In the genomic region with DNA sequence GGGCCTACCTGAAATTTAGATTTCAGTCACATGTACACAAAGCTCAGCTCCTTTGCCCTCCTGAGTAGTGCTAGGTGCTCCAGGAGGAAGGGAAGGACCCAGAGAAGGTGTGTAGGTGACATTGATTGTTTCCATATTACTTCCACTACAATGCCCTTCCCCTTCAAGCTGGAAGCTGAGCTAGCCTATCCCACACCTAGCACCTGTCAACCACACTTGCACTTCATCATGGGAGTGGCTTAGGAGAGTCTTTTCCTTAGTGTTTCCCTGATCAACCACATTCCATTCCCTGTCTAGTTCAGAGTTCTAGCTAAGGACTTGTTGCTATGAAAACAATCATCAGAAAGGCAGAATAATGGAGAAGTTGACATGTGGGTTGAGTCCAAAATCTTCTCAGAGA, we compare ENCODE assay signal across 25 mouse cellular contexts. TPM values are rescaled to one million over a fixed set of nuclear protein-coding genes. Genes with fewer than 3 reads are reported as not detected.
DNase-seq lines count a peak whose midpoint lies in the region; ATAC-seq and TF ChIP-seq lines count a peak whose summit lies in the region.
"Had no signal": no experiment of that assay in that cellular context is flagged by ENCODE, and none has a peak within 500 bp of the region (broad histone marks: within the 10 kb centered on the region; RNA-seq: fewer than 3 reads in every experiment).

No protein-coding gene starts in this region.

- no peak for TF ChIP-seq CTCF in gastrocnemius, adult 2 months (IDR thresholded peaks at IDR 0.05)
- TF ChIP-seq CTCF in intestine, postnatal 0 days (IDR thresholded peaks at IDR 0.05; ENCODE audit: low read depth): no peak

- H3K27me3 ChIP-seq in intestine, embryonic 15.5 days (replicated peaks): no peaks in the 10 kb centered on the region
- no peaks in the 10 kb centered on the region for H3K27me3 ChIP-seq in intestine, postnatal 0 days (replicated peaks; ENCODE audit: control insufficient read depth, insufficient read depth, low read length)
- no peaks in the 10 kb centered on the region for H3K27me3 ChIP-seq in lung, embryonic 15.5 days
- H3K27me3 ChIP-seq: forebrain, embryonic 13.5 days had no signal

- no peaks in the 10 kb centered on the region for H3K36me3 ChIP-seq in intestine, embryonic 15.5 days
- no peaks in the 10 kb centered on the region for H3K36me3 ChIP-seq in intestine, postnatal 0 days (ENCODE audit: control insufficient read depth, insufficient read depth)
- H3K36me3 ChIP-seq in lung, embryonic 15.5 days: no peaks in the 10 kb centered on the region
- H3K36me3 ChIP-seq: embryonic facial prominence, embryonic 10.5 days; G1E had no signal

- intact Hi-C loops in gastrocnemius, adult 2 months (cut with DNase I): no loop called here

- H3K4me1 ChIP-seq in intestine, embryonic 15.5 days (replicated peaks): no peaks in the 10 kb centered on the region
- H3K4me1 ChIP-seq in intestine, postnatal 0 days (replicated peaks; ENCODE audit: control insufficient read depth, insufficient read depth, low read length): no peaks in the 10 kb centered on the region
- peaks cover 17% of the 10 kb centered on the region; the same call in 1 of the 2 replicates for H3K4me1 ChIP-seq in lung, embryonic 15.5 days
- H3K4me1 ChIP-seq: forebrain, embryonic 13.5 days had no signal

- no peak overlapping the region for H3K4me2 ChIP-seq in intestine, embryonic 15.5 days (replicated peaks)
- no peak overlapping the region for H3K4me2 ChIP-seq in intestine, postnatal 0 days (replicated peaks; ENCODE audit: low read depth)
- no peak overlapping the region for H3K4me2 ChIP-seq in lung, embryonic 15.5 days
- H3K4me2 ChIP-seq: forebrain, embryonic 13.5 days; hindbrain, embryonic 14.5 days had no signal

- no peak overlapping the region for H3K9ac ChIP-seq in intestine, embryonic 15.5 days
- H3K9ac ChIP-seq in intestine, postnatal 0 days (ENCODE audit: low read depth, low read length): no peak overlapping the region
- H3K9ac ChIP-seq in lung, embryonic 15.5 days: no peak overlapping the region
- H3K9ac ChIP-seq: forebrain, embryonic 13.5 days; forebrain, postnatal 0 days; hindbrain, embryonic 14.5 days had no signal

- ATAC-seq in intestine, embryonic 15.5 days: peak; percentile 50; the same call in 1 of the 2 replicates
- ATAC-seq in intestine, postnatal 0 days: no peak
- ATAC-seq in lung, embryonic 15.5 days (ENCODE audit: borderline replicate concordance, extremely low read depth, low FRiP score, low TSS enrichment): peak; percentile 66; the same call in 1 of the 2 replicates
- ATAC-seq: CD4-positive, CD25-positive, alpha-beta regulatory T cell, adult 4 months; forebrain, embryonic 13.5 days; forebrain, postnatal 0 days had no signal

- DNase-seq in gastrocnemius, adult 2 months: no peak
- DNase-seq in gastrocnemius, postnatal 25 days: no peak
- DNase-seq in lung, postnatal 10 days: no peak
- peak; percentile 58 for DNase-seq in lung, postnatal 36 days
- DNase-seq in right cerebral cortex, adult 2 months (ENCODE audit: low spot score in 2 of 2): no peak
- DNase-seq: adrenal gland, adult 8-10 months; adrenal gland, postnatal 36 days; B cell, adult 2 months; cerebellum, adult 2 months; cerebellum, postnatal 10 days; forebrain, postnatal 0 days; gastrocnemius, postnatal 36 days; heart, adult 18-20 months; heart, postnatal 10 days had no signal

- no peak overlapping the region for H3K4me3 ChIP-seq in gastrocnemius, adult 2 months
- H3K4me3 ChIP-seq in intestine, embryonic 15.5 days (replicated peaks): no peak overlapping the region
- no peak overlapping the region for H3K4me3 ChIP-seq in intestine, postnatal 0 days (ENCODE audit: low read depth, low read length)
- H3K4me3 ChIP-seq in lung, embryonic 15.5 days: no peak overlapping the region
- H3K4me3 ChIP-seq: embryonic facial prominence, embryonic 10.5 days; forebrain, embryonic 13.5 days had no signal

- no peaks in the 10 kb centered on the region for H3K9me3 ChIP-seq in intestine, embryonic 15.5 days
- no peaks in the 10 kb centered on the region for H3K9me3 ChIP-seq in intestine, postnatal 0 days (ENCODE audit: control insufficient read depth)
- H3K9me3 ChIP-seq in lung, embryonic 15.5 days: no peaks in the 10 kb centered on the region
- H3K9me3 ChIP-seq: embryonic facial prominence, embryonic 10.5 days; forebrain, embryonic 13.5 days; G1E had no signal

- H3K27ac ChIP-seq in gastrocnemius, adult 2 months: peak overlapping the region; percentile 16; the same call in 1 of the 2 replicates
- no peak overlapping the region for H3K27ac ChIP-seq in intestine, embryonic 15.5 days
- H3K27ac ChIP-seq in intestine, postnatal 0 days (ENCODE audit: low read depth, low read length): no peak overlapping the region
- no peak overlapping the region for H3K27ac ChIP-seq in lung, embryonic 15.5 days
- H3K27ac ChIP-seq: embryonic facial prominence, embryonic 10.5 days; forebrain, embryonic 13.5 days; hindbrain, embryonic 14.5 days had no signal

RNA-seq across cellular contexts. Expression of a gene that starts 5.4 kb away (rescaled TPM):
- total RNA-seq in gastrocnemius, adult 2 months (2021): not detected
- not detected for total RNA-seq in gastrocnemius, postnatal 25 days (2021)
- polyA plus RNA-seq in intestine, embryonic 15.5 days (2015; fragmentation: Nextera tagmentation; extraction: Ambion mirVana): not detected in 2 replicates
- not detected in 2 replicates for polyA plus RNA-seq in intestine, postnatal 0 days (2015; fragmentation: Nextera tagmentation; extraction: Ambion mirVana)
- 0.10 TPM in 1 of 2 replicates, not detected in the other for polyA plus RNA-seq in lung, embryonic 15.5 days (2015; fragmentation: Nextera tagmentation; extraction: Ambion mirVana)
- total RNA-seq: forebrain, postnatal 0 days; gastrocnemius, adult 18-20 months; gastrocnemius, postnatal 36 days; heart, adult 18-20 months; heart, postnatal 10 days; hematopoietic stem cell, adult 5-6 weeks had no signal
- polyA plus RNA-seq: CD4-positive, CD25-positive, alpha-beta regulatory T cell, adult 4 months; cerebellum, adult 2 months; embryonic facial prominence, embryonic 10.5 days; forebrain, embryonic 13.5 days; forebrain, postnatal 0 days; G1E; heart, embryonic 14.5 days; hindbrain, embryonic 14.5 days had no signal

RNA-seq across cellular contexts. Expression of a gene that starts 38.8 kb away (rescaled TPM):
- not detected for total RNA-seq in gastrocnemius, adult 2 months (2021)
- total RNA-seq in gastrocnemius, postnatal 25 days (2021): not detected
- not detected in 2 replicates for polyA plus RNA-seq in intestine, embryonic 15.5 days (2015; fragmentation: Nextera tagmentation; extraction: Ambion mirVana)
- polyA plus RNA-seq in intestine, postnatal 0 days (2015; fragmentation: Nextera tagmentation; extraction: Ambion mirVana): not detected in 2 replicates
- polyA plus RNA-seq in lung, embryonic 15.5 days (2015; fragmentation: Nextera tagmentation; extraction: Ambion mirVana): not detected in 2 replicates
- total RNA-seq: adrenal gland, adult 8-10 months; adrenal gland, postnatal 36 days; forebrain, postnatal 0 days; G1E; gastrocnemius, postnatal 36 days; heart, adult 18-20 months; heart, postnatal 10 days had no signal
- polyA plus RNA-seq: CD4-positive, CD25-positive, alpha-beta regulatory T cell, adult 4 months; cerebellum, adult 2 months; embryonic facial prominence, embryonic 10.5 days; forebrain, embryonic 13.5 days; forebrain, postnatal 0 days; G1E; heart, embryonic 14.5 days; hindbrain, embryonic 14.5 days had no signal

RNA-seq across cellular contexts. Expression of a gene that starts 55.2 kb away (rescaled TPM):
- total RNA-seq in gastrocnemius, adult 2 months (2021): not detected
- total RNA-seq in gastrocnemius, postnatal 25 days (2021): not detected
- polyA plus RNA-seq in intestine, embryonic 15.5 days (2015; fragmentation: Nextera tagmentation; extraction: Ambion mirVana): not detected in 2 replicates
- polyA plus RNA-seq in intestine, postnatal 0 days (2015; fragmentation: Nextera tagmentation; extraction: Ambion mirVana): not detected in 2 replicates
- polyA plus RNA-seq in lung, embryonic 15.5 days (2015; fragmentation: Nextera tagmentation; extraction: Ambion mirVana): not detected in 2 replicates
- total RNA-seq: adrenal gland, adult 8-10 months; adrenal gland, postnatal 36 days; forebrain, postnatal 0 days; G1E; gastrocnemius, postnatal 36 days; heart, adult 18-20 months; heart, postnatal 10 days; hematopoietic stem cell, adult 5-6 weeks had no signal
- polyA plus RNA-seq: CD4-positive, CD25-positive, alpha-beta regulatory T cell, adult 4 months; cerebellum, adult 2 months; embryonic facial prominence, embryonic 10.5 days; forebrain, embryonic 13.5 days; forebrain, postnatal 0 days; G1E; heart, embryonic 14.5 days; hindbrain, embryonic 14.5 days had no signal
